Mouse (Mus musculus): ENCODE data around the gene 1700040F15Rik.
"Not testable (repeated sequence)": the region's sequence is repeated elsewhere in the genome, so short reads cannot be mapped to it uniquely, and the experiment has no call there.

The 1700040F15Rik gene

GRCm38 (mm10) chrY:61101947-61102346, at the start of gene 1700040F15Rik:
Gene 1700040F15Rik, plus strand, starts transcription at chrY:61102247.
- not testable (repeated sequence) for DNase-seq

All from thymus, postnatal 36 days (tissue).